Mouse (Mus musculus) limb, embryonic 13.5 days (tissue): ENCODE results near the gene Mtmr3. TPM values are rescaled to one million over a fixed set of nuclear protein-coding genes. Genes with fewer than 3 reads are reported as not detected.

Source experiments
- ATAC-seq: fragments of 200-750 bp; cut with Nextera tagmentation; 2 replicates; pipeline ENCODE4 v1.8.0; 2017; ENCODE audit warnings: low read depth, moderate number of reproducible peaks, moderate TSS enrichment; ENCODE audit not compliant: low FRiP score
- H3K27ac ChIP-seq: fragments of 300-500 bp; sonication (generic); 2 replicates; pipeline ENCODE4 v1.5.1; 2015; ENCODE audit warnings: inconsistent platforms, mild to moderate bottlenecking, moderate library complexity
- H3K27me3 ChIP-seq: fragments of 300-500 bp; sonication (generic); 2 replicates; pipeline ENCODE4 v1.6.1; 2015; ENCODE audit warnings: mild to moderate bottlenecking, inconsistent platforms
- H3K36me3 ChIP-seq: fragments of 300-500 bp; sonication (generic); 2 replicates; pipeline ENCODE4 v1.6.1; 2015; ENCODE audit warnings: inconsistent platforms, mild to moderate bottlenecking, moderate library complexity
- H3K4me1 ChIP-seq: fragments of 300-500 bp; sonication (generic); 2 replicates; pipeline ENCODE4 v1.6.1; 2015; ENCODE audit warnings: inconsistent platforms
- H3K4me2 ChIP-seq: fragments of 300-500 bp; sonication (generic); replicated peaks from 2 replicates; pipeline ENCODE4 v1.6.1; 2015; ENCODE audit warnings: inconsistent platforms, mild to moderate bottlenecking, moderate library complexity
- H3K4me3 ChIP-seq: fragments of 300-500 bp; sonication (generic); 2 replicates; pipeline ENCODE4 v1.5.1; 2015; ENCODE audit warnings: moderate library complexity, mild to moderate bottlenecking, inconsistent platforms
- H3K9ac ChIP-seq: fragments of 300-500 bp; sonication (generic); 2 replicates; pipeline ENCODE4 v1.6.1; 2015; ENCODE audit warnings: mild to moderate bottlenecking, inconsistent platforms
- H3K9me3 ChIP-seq: fragments of 300-500 bp; sonication (generic); 2 replicates; pipeline ENCODE4 v1.6.1; 2016; ENCODE audit warnings: inconsistent platforms
- WGBS: fragments of 180-500 bp; shearing (Covaris S2); methylation state at CpG from one replicate; pipeline ENCODE4 v1.1.7; 2015; 5-methylcytosine and 5-hydroxymethylcytosine counted together
- polyA plus RNA-seq: library from polyadenylated mRNA; unstranded; fragments of >200 nt; fragmentation: Nextera tagmentation; extraction: Ambion mirVana; gene quantifications from 2 replicates; pipeline ENCODE4 v1.2.1, GENCODE M21; 2015

Gene Mtmr3
- polyA plus RNA-seq, 1 experiment from 2014 or later = 30.4 TPM

GRCm38 (mm10) chr11:4500826-4501225 is 93.8 kb downstream of the Mtmr3 start:
- no peaks in the 10 kb centered on the region for H3K27me3 ChIP-seq
- no peak overlapping the region for H3K27ac ChIP-seq
- no peak overlapping the region for H3K4me3 ChIP-seq

GRCm38 (mm10) chr11:4500261-4500660 is 94.4 kb downstream of the Mtmr3 start:
- H3K9me3 ChIP-seq = no peaks in the 10 kb centered on the region
- no peak overlapping the region for H3K9ac ChIP-seq
- no peak overlapping the region for H3K27ac ChIP-seq
- no peaks in the 10 kb centered on the region for H3K4me1 ChIP-seq
- ATAC-seq = no peak
- peaks cover 67% of the 10 kb centered on the region for H3K36me3 ChIP-seq
- 93% methylated on average over 1 of the region's 1 CpGs for WGBS
- H3K27me3 ChIP-seq = no peaks in the 10 kb centered on the region
- no peak overlapping the region for H3K4me2 ChIP-seq
- H3K4me3 ChIP-seq = no peak overlapping the region

More at GRCm38 (mm10) chr11:4500826-4501225, 93.8 kb downstream of the Mtmr3 start:
- H3K4me2 ChIP-seq = no peak overlapping the region
- no peaks in the 10 kb centered on the region for H3K4me1 ChIP-seq
- 93% methylated on average over 4 of the region's 4 CpGs for WGBS
- H3K9ac ChIP-seq = no peak overlapping the region
- no peaks in the 10 kb centered on the region for H3K9me3 ChIP-seq
- peaks cover 68% of the 10 kb centered on the region for H3K36me3 ChIP-seq
- no peak for ATAC-seq

- ATAC-seq = no peak
- H3K9ac ChIP-seq = no peak overlapping the region
- no peak overlapping the region for H3K4me2 ChIP-seq
- H3K27me3 ChIP-seq = no peaks in the 10 kb centered on the region
- H3K36me3 ChIP-seq = peaks cover 70% of the 10 kb centered on the region
- H3K4me1 ChIP-seq = no peaks in the 10 kb centered on the region
- no peaks in the 10 kb centered on the region for H3K9me3 ChIP-seq
- H3K27ac ChIP-seq = no peak overlapping the region
- H3K4me3 ChIP-seq = no peak overlapping the region
- WGBS = 91% methylated on average over 2 of the region's 2 CpGs
These were observed 95.2 kb downstream of the Mtmr3 start for GRCm38 (mm10) chr11:4499456-4499855.

GRCm38 (mm10) chr11:4498774-4499173 is 95.9 kb downstream of the Mtmr3 start:
- ATAC-seq = no peak
- Histone ChIP-seq H3K9me3 (no peaks in the 10 kb centered on the region), H3K36me3 (peaks cover 68% of the 10 kb centered on the region), H3K27ac (no peak overlapping the region), H3K4me2 (no peak overlapping the region), H3K4me3 (no peak overlapping the region), H3K27me3 (no peaks in the 10 kb centered on the region), H3K4me1 (no peaks in the 10 kb centered on the region), H3K9ac (no peak overlapping the region)
- 87% methylated on average over 9 of the region's 9 CpGs for WGBS

GRCm38 (mm10) chr11:4497501-4498118 is 97.1 kb downstream of the Mtmr3 start:
- no peaks in the 10 kb centered on the region for H3K27me3 ChIP-seq
- H3K9ac ChIP-seq = no peak overlapping the region
- no peaks in the 10 kb centered on the region for H3K9me3 ChIP-seq
- H3K4me1 ChIP-seq = no peaks in the 10 kb centered on the region
- H3K4me3 ChIP-seq = no peak overlapping the region
- H3K27ac ChIP-seq = no peak overlapping the region
- peaks cover 69% of the 10 kb centered on the region for H3K36me3 ChIP-seq
- no peak overlapping the region for H3K4me2 ChIP-seq
- ATAC-seq = no peak
- 86% methylated on average over 10 of the region's 10 CpGs for WGBS

GRCm38 (mm10) chr11:4495021-4495540 is 99.6 kb downstream of the Mtmr3 start:
- Histone ChIP-seq H3K9me3 (no peaks in the 10 kb centered on the region), H3K4me3 (no peak overlapping the region), H3K4me1 (no peaks in the 10 kb centered on the region), H3K27me3 (no peaks in the 10 kb centered on the region), H3K36me3 (peaks cover 79% of the 10 kb centered on the region), H3K27ac (no peak overlapping the region), H3K4me2 (no peak overlapping the region), H3K9ac (no peak overlapping the region)
- 90% methylated on average over 4 of the region's 4 CpGs for WGBS
- no peak for ATAC-seq

GRCm38 (mm10) chr11:4489207-4489606 is 105.5 kb downstream of the Mtmr3 start:
- Histone ChIP-seq H3K4me1 (no peaks in the 10 kb centered on the region), H3K27me3 (no peaks in the 10 kb centered on the region), H3K27ac (no peak overlapping the region), H3K4me2 (no peak overlapping the region), H3K4me3 (no peak overlapping the region), H3K9ac (no peak overlapping the region), H3K36me3 (peaks cover 97% of the 10 kb centered on the region), H3K9me3 (no peaks in the 10 kb centered on the region)
- WGBS = 91% methylated on average over 4 of the region's 4 CpGs
- no peak for ATAC-seq

GRCm38 (mm10) chr11:4488798-4489197 is 105.9 kb downstream of the Mtmr3 start:
- Histone ChIP-seq H3K36me3 (peaks cover 97% of the 10 kb centered on the region), H3K4me2 (no peak overlapping the region), H3K9ac (no peak overlapping the region), H3K9me3 (no peaks in the 10 kb centered on the region), H3K4me3 (no peak overlapping the region), H3K27ac (no peak overlapping the region), H3K4me1 (no peaks in the 10 kb centered on the region), H3K27me3 (no peaks in the 10 kb centered on the region)
- WGBS = 97% methylated on average over 2 of the region's 2 CpGs
- ATAC-seq = no peak

GRCm38 (mm10) chr11:4488367-4488766 is 106.3 kb downstream of the Mtmr3 start:
- no peak overlapping the region for H3K9ac ChIP-seq
- no peak overlapping the region for H3K4me3 ChIP-seq
- 95% methylated on average over 13 of the region's 13 CpGs for WGBS
- peaks cover 97% of the 10 kb centered on the region for H3K36me3 ChIP-seq
- no peak for ATAC-seq
- no peak overlapping the region for H3K4me2 ChIP-seq
- no peak overlapping the region for H3K27ac ChIP-seq
- H3K27me3 ChIP-seq = no peaks in the 10 kb centered on the region
- H3K9me3 ChIP-seq = no peaks in the 10 kb centered on the region
- H3K4me1 ChIP-seq = no peaks in the 10 kb centered on the region

- H3K4me3 ChIP-seq = no peak overlapping the region
- 86% methylated on average over 8 of the region's 8 CpGs for WGBS
- H3K9me3 ChIP-seq = no peaks in the 10 kb centered on the region
- ATAC-seq = no peak
- H3K27ac ChIP-seq = no peak overlapping the region
- no peak overlapping the region for H3K9ac ChIP-seq
- no peak overlapping the region for H3K4me2 ChIP-seq
- no peaks in the 10 kb centered on the region for H3K4me1 ChIP-seq
- H3K36me3 ChIP-seq = peaks cover 99% of the 10 kb centered on the region
- no peaks in the 10 kb centered on the region for H3K27me3 ChIP-seq
These were observed 107.2 kb downstream of the Mtmr3 start for GRCm38 (mm10) chr11:4487401-4487965.

- H3K27me3 ChIP-seq = no peaks in the 10 kb centered on the region
- H3K27ac ChIP-seq = no peak overlapping the region
- peaks cover 100% of the 10 kb centered on the region for H3K36me3 ChIP-seq
- 92% methylated on average over 5 of the region's 5 CpGs for WGBS
- H3K4me1 ChIP-seq = no peaks in the 10 kb centered on the region
- ATAC-seq = no peak
- H3K4me3 ChIP-seq = no peak overlapping the region
- H3K9ac ChIP-seq = no peak overlapping the region
- H3K9me3 ChIP-seq = no peaks in the 10 kb centered on the region
- no peak overlapping the region for H3K4me2 ChIP-seq
These were observed 110.1 kb downstream of the Mtmr3 start for GRCm38 (mm10) chr11:4484541-4484940.

- H3K9ac ChIP-seq = no peak overlapping the region
- 87% methylated on average over 5 of the region's 5 CpGs for WGBS
- peaks cover 92% of the 10 kb centered on the region for H3K36me3 ChIP-seq
- no peak overlapping the region for H3K27ac ChIP-seq
- no peaks in the 10 kb centered on the region for H3K4me1 ChIP-seq
- H3K4me2 ChIP-seq = no peak overlapping the region
- no peak for ATAC-seq
- H3K4me3 ChIP-seq = no peak overlapping the region
- H3K9me3 ChIP-seq = no peaks in the 10 kb centered on the region
- no peaks in the 10 kb centered on the region for H3K27me3 ChIP-seq
These were observed 112.0 kb downstream of the Mtmr3 start for GRCm38 (mm10) chr11:4482641-4483040.
